Mouse (Mus musculus): ENCODE results near the gene Iqgap2.

DNA sequence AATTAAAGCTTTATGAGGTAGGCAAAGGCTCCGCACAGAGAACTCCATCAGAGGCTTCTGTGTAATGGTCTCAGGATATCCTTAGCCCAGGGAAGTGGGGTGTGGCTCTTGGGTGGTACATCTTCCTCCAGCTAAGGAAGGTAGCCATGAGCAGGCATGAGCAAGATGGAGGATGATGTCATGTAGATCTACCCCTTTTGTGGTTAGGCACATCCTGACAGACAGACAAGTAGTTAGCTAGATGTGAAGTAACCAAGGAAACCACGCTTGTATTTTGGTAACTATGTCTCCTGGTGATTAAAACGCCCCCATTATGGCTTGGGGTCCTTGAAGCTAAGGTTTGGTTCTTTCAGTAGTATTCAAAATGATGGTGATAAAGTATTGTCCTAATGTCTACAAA is 78.1 kb downstream of the Iqgap2 start:
- TF ChIP-seq CTCF (IDR thresholded peaks at IDR 0.05; ENCODE audit: extremely low read depth, insufficient read depth, low read length) (no peak), POLR2A (IDR thresholded peaks at IDR 0.05; ENCODE audit: extremely low read depth, insufficient read depth, low read length) (no peak)

Data from cortical plate, adult 2 months (tissue).